Mouse (Mus musculus) lung, embryonic 16.5 days (tissue): ENCODE data around the gene Olfr639. TPM values are rescaled to one million over a fixed set of nuclear protein-coding genes. Genes with fewer than 3 reads are reported as not detected.
"Not testable (repeated sequence)": the region's sequence is repeated elsewhere in the genome, so short reads cannot be mapped to it uniquely, and the experiment has no call there.

Experiments
- ATAC-seq: fragments of 200-750 bp; cut with Nextera tagmentation; 2 replicates; pipeline ENCODE4 v1.8.0; 2017; ENCODE audit warnings: low read depth, mild to moderate bottlenecking, moderate library complexity
- H3K27ac ChIP-seq: fragments of 300-500 bp; sonication (generic); 2 replicates; pipeline ENCODE4 v1.5.1; 2014; ENCODE audit warnings: mild to moderate bottlenecking, control low read depth, low read length
- H3K27me3 ChIP-seq: fragments of 300-500 bp; sonication (generic); 2 replicates; pipeline ENCODE4 v1.6.1; 2014; ENCODE audit warnings: low read depth, low read length, mixed read lengths; ENCODE audit not compliant: control insufficient read depth, insufficient read depth
- H3K36me3 ChIP-seq: fragments of 300-500 bp; sonication (generic); 2 replicates; pipeline ENCODE4 v1.6.1; 2014; ENCODE audit warnings: low read length; ENCODE audit not compliant: control insufficient read depth, insufficient read depth
- H3K4me1 ChIP-seq: fragments of 300-500 bp; sonication (generic); replicated peaks from 2 replicates; pipeline ENCODE4 v1.6.1; 2014; ENCODE audit warnings: low read length, mixed read lengths; ENCODE audit not compliant: control insufficient read depth, insufficient read depth
- H3K4me2 ChIP-seq: fragments of 300-500 bp; sonication (generic); 2 replicates; pipeline ENCODE4 v1.6.1; 2014; ENCODE audit warnings: low read depth, low read length, control low read depth
- H3K4me3 ChIP-seq: fragments of 300-500 bp; sonication (generic); 2 replicates; pipeline ENCODE4 v1.5.1; 2014; ENCODE audit warnings: mild to moderate bottlenecking, low read length, control low read depth
- H3K9ac ChIP-seq: fragments of 300-500 bp; sonication (generic); 2 replicates; pipeline ENCODE4 v1.6.1; 2014; ENCODE audit warnings: low read length, control low read depth
- H3K9me3 ChIP-seq: fragments of 300-500 bp; sonication (generic); 2 replicates; pipeline ENCODE4 v1.6.1; 2016; ENCODE audit warnings: low read length; ENCODE audit not compliant: control insufficient read depth
- WGBS: fragments of 180-500 bp; shearing (Covaris S2); extraction: QIAGEN DNeasy Blood & Tissue Kit; methylation state at CpG from one replicate; pipeline ENCODE4 v1.1.7; 2014; 5-methylcytosine and 5-hydroxymethylcytosine counted together
- polyA plus RNA-seq: library from polyadenylated mRNA; unstranded; fragments of >200 nt; fragmentation: Nextera tagmentation; extraction: Ambion mirVana; gene quantifications from 2 replicates; pipeline ENCODE4 v1.2.1, GENCODE M21; 2015

Gene Olfr639
- polyA plus RNA-seq, 1 experiment from 2014 or later, result not detected

DNA sequence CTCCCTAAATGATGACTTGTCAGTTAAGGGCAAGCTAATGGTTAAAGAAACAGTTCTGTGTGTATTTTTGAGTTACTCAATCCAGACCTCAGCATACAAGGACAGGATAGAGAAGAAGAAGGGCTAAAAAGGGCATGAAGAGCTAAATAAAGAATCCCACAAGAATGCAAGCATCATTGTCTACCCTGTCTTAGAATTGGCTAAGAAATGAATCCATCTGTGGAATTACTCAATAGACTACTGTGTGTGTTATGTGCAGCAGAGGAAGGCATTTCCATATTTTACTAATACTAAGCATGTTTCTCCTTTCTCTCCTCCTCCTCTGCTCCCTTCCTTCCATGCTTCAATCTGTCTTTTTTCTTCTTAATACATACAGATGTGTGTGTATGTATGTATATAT, 18.0 kb downstream of the Olfr639 start:
- Histone ChIP-seq H3K4me1 (no peaks in the 10 kb centered on the region), H3K27me3 (no peaks in the 10 kb centered on the region), H3K4me3 (no peak overlapping the region), H3K9ac (no peak overlapping the region), H3K36me3 (no peaks in the 10 kb centered on the region), H3K9me3 (no peaks in the 10 kb centered on the region), H3K27ac (no peak overlapping the region), H3K4me2 (no peak overlapping the region)
- no peak for ATAC-seq

DNA sequence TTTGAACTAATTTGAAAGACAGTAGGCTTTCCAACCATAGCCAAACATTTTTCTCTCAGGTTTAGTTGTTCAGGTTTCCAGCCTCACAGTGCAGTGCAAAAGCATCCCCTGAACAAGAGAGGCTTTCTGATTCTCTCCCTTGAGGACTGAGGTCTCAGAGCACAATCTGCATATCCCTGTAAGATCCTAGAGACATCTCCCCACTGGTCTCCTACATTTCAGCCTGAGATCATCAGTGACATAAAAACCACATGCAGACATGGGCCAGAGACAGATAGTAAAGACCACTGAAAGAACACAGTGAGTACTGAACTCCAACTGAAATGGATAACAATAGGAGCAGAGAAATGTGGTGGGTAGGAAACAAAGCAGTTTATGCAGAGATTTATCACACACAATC, 18.7 kb downstream of the Olfr639 start, which contains the start of gene Olfr638:
Gene Olfr638, plus strand, starts transcription at position 301 of the 400 bp plus-strand sequence.
- no peaks in the 10 kb centered on the region for H3K4me1 ChIP-seq
- no peak for ATAC-seq
- H3K9me3 ChIP-seq, result no peaks in the 10 kb centered on the region

DNA sequence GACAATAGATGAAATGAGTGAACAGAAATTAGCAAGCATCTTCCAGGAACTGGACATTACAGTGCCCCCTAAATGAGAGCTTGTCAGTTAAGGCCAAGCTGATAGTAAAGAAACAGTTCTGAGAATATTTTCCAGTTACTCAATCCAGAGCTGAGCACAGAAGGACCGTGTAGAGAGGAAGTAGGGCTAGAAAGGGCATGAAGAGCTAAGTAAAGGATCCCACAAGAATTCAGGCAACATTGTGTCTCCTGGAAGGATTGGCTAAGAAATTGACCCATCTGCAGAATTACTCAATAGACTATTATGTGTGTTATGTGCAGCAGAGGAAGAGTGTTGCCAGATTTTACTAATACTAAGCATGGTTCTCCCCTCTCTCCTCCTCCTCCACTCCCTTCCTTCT, 45.3 kb downstream of the Olfr639 start:
- no peak for ATAC-seq
- Histone ChIP-seq H3K27me3 (no peaks in the 10 kb centered on the region), H3K9ac (no peak overlapping the region), H3K9me3 (no peaks in the 10 kb centered on the region), H3K36me3 (no peaks in the 10 kb centered on the region), H3K4me3 (no peak overlapping the region), H3K4me1 (no peaks in the 10 kb centered on the region), H3K27ac (no peak overlapping the region), H3K4me2 (no peak overlapping the region)
- 51% methylated on average over 1 of the region's 1 CpGs for WGBS

More for the DNA sequence above, 18.7 kb downstream of the Olfr639 start, which contains the start of gene Olfr638:
- H3K36me3 ChIP-seq, result no peaks in the 10 kb centered on the region
- no peak within 1 kb of the TSS for H3K9ac ChIP-seq
- no peak within 1 kb of the TSS for H3K4me3 ChIP-seq
- H3K27me3 ChIP-seq, result no peaks in the 10 kb centered on the region
- H3K4me2 ChIP-seq, result no peak within 1 kb of the TSS
- no peak within 1 kb of the TSS for H3K27ac ChIP-seq

DNA sequence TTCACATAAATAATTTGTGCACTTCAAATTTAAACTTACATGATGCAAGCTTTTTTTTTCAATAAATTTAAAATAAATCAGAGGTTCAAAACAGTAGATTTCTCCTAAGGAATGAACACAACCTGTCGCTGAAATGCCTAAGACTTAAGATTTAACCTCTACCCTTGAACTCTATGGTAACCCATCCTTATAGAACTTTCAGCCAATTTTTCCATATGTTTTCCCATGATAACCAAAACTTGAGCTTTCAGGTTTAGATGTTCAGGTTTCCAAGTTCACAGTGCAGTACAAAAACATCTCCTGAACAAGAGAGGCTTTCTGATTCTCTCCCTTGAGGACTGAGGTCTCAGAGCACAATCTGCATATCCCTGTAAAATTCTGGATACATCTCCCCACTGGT, 46.3 kb downstream of the Olfr639 start, which contains the start of gene Olfr635:
Gene Olfr635, plus strand, starts transcription at position 301 of the 400 bp plus-strand sequence.
- Histone ChIP-seq H3K27me3 (no peaks in the 10 kb centered on the region), H3K9me3 (no peaks in the 10 kb centered on the region), H3K4me1 (no peaks in the 10 kb centered on the region), H3K9ac (no peak within 1 kb of the TSS), H3K36me3 (no peaks in the 10 kb centered on the region), H3K4me2 (no peak within 1 kb of the TSS), H3K4me3 (no peak within 1 kb of the TSS), H3K27ac (no peak within 1 kb of the TSS)
- WGBS, result 59% methylated on average over 1 of the region's 1 CpGs
- ATAC-seq, result no peak

DNA sequence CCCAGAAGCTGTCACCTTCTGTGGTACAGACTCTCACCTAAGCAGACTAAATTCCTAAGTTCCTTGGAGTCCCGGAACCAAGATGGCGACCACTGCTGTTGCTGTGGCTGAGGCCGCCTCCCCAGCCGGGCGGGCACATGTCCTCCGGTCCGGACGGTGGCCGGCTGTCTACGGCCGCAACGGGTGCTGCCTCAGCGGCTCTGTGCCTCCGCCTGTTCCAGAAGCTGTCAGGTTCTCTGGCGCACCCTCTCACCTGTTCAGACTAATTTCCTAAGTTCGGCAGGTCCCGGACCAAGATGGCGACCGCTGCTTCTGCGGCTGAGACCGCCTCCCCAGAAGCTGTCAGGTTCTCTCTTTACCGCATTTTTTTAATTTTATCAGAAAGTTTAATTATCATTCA, 50.2 kb downstream of the Olfr639 start:
- WGBS, result 92% methylated on average over 22 of the region's 22 CpGs
- not testable (repeated sequence) for H3K9me3 ChIP-seq, ATAC-seq

More for the DNA sequence above, 50.2 kb downstream of the Olfr639 start:
- H3K9ac ChIP-seq, H3K36me3 ChIP-seq, H3K27me3 ChIP-seq, H3K4me1 ChIP-seq, H3K27ac ChIP-seq, H3K4me3 ChIP-seq, H3K4me2 ChIP-seq: not testable (repeated sequence)

Other genes starting within 250 kb of the Olfr639 start
- not detected in 2 replicates for gene Olfr69, start 245.7 kb downstream of the Olfr639 start, polyA plus RNA-seq
- gene Olfr68, start 237.6 kb downstream of the Olfr639 start, polyA plus RNA-seq, result not detected in 2 replicates
- gene Olfr67, start 225.5 kb downstream of the Olfr639 start, polyA plus RNA-seq, result not detected in 2 replicates
- gene Hbb-bt, start 203.3 kb downstream of the Olfr639 start, polyA plus RNA-seq, result 4,593 and 5,475 TPM in 2 replicates
- 15,216 and 18,375 TPM in 2 replicates for gene Hbb-bs, start 189.2 kb downstream of the Olfr639 start, polyA plus RNA-seq
- not detected in 2 replicates for gene Hbb-bh2, start 176.8 kb downstream of the Olfr639 start, polyA plus RNA-seq
- 2.2 and 2.4 TPM in 2 replicates for gene Hbb-bh1, start 174.1 kb downstream of the Olfr639 start, polyA plus RNA-seq
- gene Hbb-y, start 164.1 kb downstream of the Olfr639 start, polyA plus RNA-seq, result 176 and 183 TPM in 2 replicates
- not detected in 2 replicates for gene Olfr66, start 131.1 kb downstream of the Olfr639 start, polyA plus RNA-seq
- gene Olfr64, start 122.8 kb downstream of the Olfr639 start, polyA plus RNA-seq, result not detected in 2 replicates
- not detected in 2 replicates for gene Olfr65, start 113.8 kb downstream of the Olfr639 start, polyA plus RNA-seq
- gene Olfr631, start 88.5 kb downstream of the Olfr639 start, polyA plus RNA-seq, result not detected in 2 replicates
- gene Olfr632, start 83.0 kb downstream of the Olfr639 start, polyA plus RNA-seq, result not detected in 2 replicates
- gene Olfr633, start 72.9 kb downstream of the Olfr639 start, polyA plus RNA-seq, result not detected in 2 replicates
- not detected in 2 replicates for gene Olfr635, start 46.2 kb downstream of the Olfr639 start, polyA plus RNA-seq
- gene Olfr638, start 18.6 kb downstream of the Olfr639 start, polyA plus RNA-seq, result not detected in 2 replicates
- not detected in 2 replicates for gene Olfr640, start 8.3 kb upstream of the Olfr639 start, polyA plus RNA-seq
- gene Olfr641, start 18.1 kb upstream of the Olfr639 start, polyA plus RNA-seq, result not detected in 2 replicates
- gene Olfr642, start 35.4 kb upstream of the Olfr639 start, polyA plus RNA-seq, result not detected in 2 replicates
- not detected in 2 replicates for gene 4930516K23Rik, start 44.1 kb upstream of the Olfr639 start, polyA plus RNA-seq
- gene Olfr644, start 54.6 kb upstream of the Olfr639 start, polyA plus RNA-seq, result not detected in 2 replicates
- not detected in 2 replicates for gene Olfr645, start 68.2 kb upstream of the Olfr639 start, polyA plus RNA-seq
- not detected in 2 replicates for gene Olfr646, start 87.6 kb upstream of the Olfr639 start, polyA plus RNA-seq
- gene Ubqln5, start 112.5 kb upstream of the Olfr639 start, polyA plus RNA-seq, result not detected in 2 replicates
- gene Olfr643, start 120.1 kb upstream of the Olfr639 start, polyA plus RNA-seq, result not detected in 2 replicates
- not detected in 2 replicates for gene Ubqln3, start 126.0 kb upstream of the Olfr639 start, polyA plus RNA-seq
- gene Ubqlnl, start 133.3 kb upstream of the Olfr639 start, polyA plus RNA-seq, result not detected in 2 replicates
- gene Olfm5, start 147.5 kb upstream of the Olfr639 start, polyA plus RNA-seq, result 0.20 TPM in 1 of 2 replicates, not detected in the other
- 0.16 and 0.21 TPM in 2 replicates for gene Olfr648, start 166.1 kb upstream of the Olfr639 start, polyA plus RNA-seq
- gene Olfr649, start 178.7 kb upstream of the Olfr639 start, polyA plus RNA-seq, result not detected in 2 replicates
- gene Trim6, start 201.5 kb upstream of the Olfr639 start, polyA plus RNA-seq, result 0.74 and 1.4 TPM in 2 replicates
- 2.6 and 3.8 TPM in 2 replicates for gene Trim34a, start 227.2 kb upstream of the Olfr639 start, polyA plus RNA-seq